Mouse (Mus musculus) layer of hippocampus, adult 11-12 months (tissue): ENCODE measurements at regions not wholly inside any gene's neighbourhood (a gene's known extent, or its start where the extent isn't known, plus 50 kb on each side); places are given as distances from the start of the nearest gene placed in this dataset.

ENCODE experiments used
- DNase-seq: peaks from one replicate; pipeline ENCODE4 v3.0.0; 2022; ENCODE audit warnings: low spot score

GRCm38 (mm10) chr2:75142675-75143074 is 317.1 kb downstream of the Mtx2 start:
- no peak for DNase-seq

- DNase-seq, result no peak
Measured at GRCm38 (mm10) chr2:75144861-75145260, 319.3 kb downstream of the Mtx2 start.

GRCm38 (mm10) chr2:75146256-75146655 is 320.7 kb downstream of the Mtx2 start:
- no peak for DNase-seq

GRCm38 (mm10) chr2:75147399-75147798 is 321.8 kb downstream of the Mtx2 start:
- no peak for DNase-seq

GRCm38 (mm10) chr2:75147967-75148366 is 322.4 kb downstream of the Mtx2 start:
- no peak for DNase-seq

GRCm38 (mm10) chr2:75149036-75149435 is 323.4 kb downstream of the Mtx2 start:
- DNase-seq, result no peak

- DNase-seq, result no peak
Measured at GRCm38 (mm10) chr2:75149562-75149961, 324.0 kb downstream of the Mtx2 start.

- DNase-seq, result peak; percentile 16
Measured at GRCm38 (mm10) chr2:75150986-75151385, 325.4 kb downstream of the Mtx2 start.

GRCm38 (mm10) chr2:75151519-75151918 is 325.9 kb downstream of the Mtx2 start:
- no peak for DNase-seq

GRCm38 (mm10) chr2:75152477-75152990 is 326.9 kb downstream of the Mtx2 start:
- no peak for DNase-seq

GRCm38 (mm10) chr2:75154448-75154847 is 328.8 kb downstream of the Mtx2 start:
- no peak for DNase-seq

GRCm38 (mm10) chr2:75158581-75158980 is 333.0 kb downstream of the Mtx2 start:
- no peak for DNase-seq

- DNase-seq, result no peak
Measured at GRCm38 (mm10) chr2:75161075-75161474, 335.5 kb downstream of the Mtx2 start.

- DNase-seq, result no peak
Measured at GRCm38 (mm10) chr2:75164987-75165386, 339.4 kb downstream of the Mtx2 start.

- no peak for DNase-seq
Measured at GRCm38 (mm10) chr2:75176267-75176666, 350.7 kb downstream of the Mtx2 start.

GRCm38 (mm10) chr2:75183293-75183692 is 357.7 kb downstream of the Mtx2 start:
- DNase-seq, result no peak

GRCm38 (mm10) chr2:75202587-75203220 is 377.1 kb downstream of the Mtx2 start:
- no peak for DNase-seq

- peak; percentile 23 for DNase-seq
Measured at GRCm38 (mm10) chr2:75208821-75209758, 383.5 kb downstream of the Mtx2 start.

GRCm38 (mm10) chr2:75209790-75210583 is 384.4 kb downstream of the Mtx2 start:
- no peak for DNase-seq

- no peak for DNase-seq
Measured at GRCm38 (mm10) chr2:75216931-75217330, 391.3 kb downstream of the Mtx2 start.

- peak; percentile 15 for DNase-seq
Measured at GRCm38 (mm10) chr2:75220775-75221359, 395.3 kb downstream of the Mtx2 start.

GRCm38 (mm10) chr2:75224443-75224842 is 398.8 kb downstream of the Mtx2 start:
- DNase-seq, result peak; percentile 27
